8 mouse cellular contexts compared by ENCODE assay signal in genomic region chr12:54696242-54697002, GRCm38 (mm10). TPM values are rescaled to one million over a fixed set of nuclear protein-coding genes. Genes with fewer than 3 reads are reported as not detected.
DNase-seq lines count a peak whose midpoint lies in the region; ATAC-seq lines count a peak whose summit lies in the region.

No protein-coding gene starts in this region.

- H3K4me3 ChIP-seq in hindbrain, embryonic 11.5 days (ENCODE audit: low read depth, low read length), result peak overlapping the region; percentile 78

- H3K27me3 ChIP-seq in hindbrain, embryonic 11.5 days (ENCODE audit: control insufficient read depth, insufficient read depth, low read length), result no peaks in the 10 kb centered on the region

- no peaks in the 10 kb centered on the region for H3K9me3 ChIP-seq in hindbrain, embryonic 11.5 days (ENCODE audit: control insufficient read depth, low read length)

- peak; percentile 69 for ATAC-seq in frontal cortex, adult (ENCODE audit: low TSS enrichment)
- peak; percentile 90 for ATAC-seq in hindbrain, embryonic 11.5 days (ENCODE audit: low FRiP score)

- no peaks in the 10 kb centered on the region for H3K4me1 ChIP-seq in hindbrain, embryonic 11.5 days (replicated peaks; ENCODE audit: control insufficient read depth, insufficient read depth, low read length)

- H3K27ac ChIP-seq in hindbrain, embryonic 11.5 days (ENCODE audit: low read depth, low read length), result peak overlapping the region; percentile 96

- 1% methylated on average over 32 of the region's 32 CpGs for WGBS in hindbrain, embryonic 11.5 days

- DNase-seq in MN1 (ENCODE audit: low spot score), result peak; percentile 97
- peak; percentile 98 for DNase-seq in cerebellum, adult 9-10 months
- DNase-seq in hindbrain, embryonic 11.5 days (ENCODE audit: low spot score), result peak; percentile 97
- DNase-seq in layer of hippocampus, postnatal 10 days (ENCODE audit: low spot score in 2 of 2), result peak; percentile 92 to 94
- peak; percentile 97 for DNase-seq in lung, postnatal 10 days
- peak; percentile 92 for DNase-seq in ovary, postnatal 36 days (ENCODE audit: low spot score)
- peak; percentile 96 for DNase-seq in thymus, postnatal 25 days

- peak overlapping the region; percentile 65 for H3K4me2 ChIP-seq in hindbrain, embryonic 11.5 days (replicated peaks; ENCODE audit: low read depth, low read length)

- H3K9ac ChIP-seq in hindbrain, embryonic 11.5 days (ENCODE audit: low read depth, low read length), result peak overlapping the region; percentile 87

- no peaks in the 10 kb centered on the region for H3K36me3 ChIP-seq in hindbrain, embryonic 11.5 days (ENCODE audit: control insufficient read depth, insufficient read depth, low read length)

RNA-seq across cellular contexts. Expression of gene Eapp, which starts 0.7 kb away (rescaled TPM):
- 84.7 and 90.5 TPM in 2 replicates for polyA plus RNA-seq in hindbrain, embryonic 11.5 days (2014; fragmentation: Nextera tagmentation; extraction: Ambion mirVana)
- 10 to 100 TPM; 44.8 to 48.2 TPM for total RNA-seq in layer of hippocampus, postnatal 10 days (2021)

RNA-seq across cellular contexts. Expression of gene Sptssa, which starts 40.0 kb away (rescaled TPM):
- 206 and 210 TPM in 2 replicates for polyA plus RNA-seq in hindbrain, embryonic 11.5 days (2014; fragmentation: Nextera tagmentation; extraction: Ambion mirVana)
- total RNA-seq in layer of hippocampus, postnatal 10 days (2021), result 10 to 100 TPM; 44.5 to 50.9 TPM

Comparison
In these comparisons a context has a peak if more than half of its experiments do, and no peak if none do; other contexts are left out.
1. Peak in every context shown above with its lines: DNase-seq, ATAC-seq, H3K4me3 ChIP-seq and H3K27ac ChIP-seq.